Mouse (Mus musculus) thymus, adult 2 months (tissue): ENCODE results near the gene Sec61a1.

ENCODE experiments used
- CTCF ChIP-seq: fragments of 200-500 bp; IDR thresholded peaks from 2 replicates; pipeline ENCODE4 v1.5.1; 2012; ENCODE audit warnings: mild to moderate bottlenecking, control low read depth, low read length, moderate library complexity, borderline replicate concordance; ENCODE audit not compliant: control insufficient read depth, poor library complexity, insufficient read depth; ENCODE audit errors: extremely low read depth
- POLR2A ChIP-seq: fragments of 200-500 bp; IDR thresholded peaks from 2 replicates; pipeline ENCODE4 v1.6.1; 2012; ENCODE audit warnings: mild to moderate bottlenecking, low read length, control low read depth, moderate library complexity; ENCODE audit not compliant: control insufficient read depth, poor library complexity, insufficient read depth; ENCODE audit errors: extremely low read depth

GRCm38 (mm10) chr6:88558076-88558475, 39.4 kb upstream of the Sec61a1 start:
- TF ChIP-seq POLR2A = no peak
- no peak for TF ChIP-seq CTCF
